Mouse (Mus musculus): ENCODE data around the gene Nr3c2.

The Nr3c2 gene

GRCm38 (mm10) chr8:76899411-76900154 lies at the start of gene Nr3c2:
Nr3c2 (plus strand) TSS chr8:76899442.
- peak; percentile 2 for DNase-seq (ENCODE audit: extremely low read depth, insufficient read length, low spot score)

- no peak for DNase-seq (ENCODE audit: extremely low read depth, insufficient read length, low spot score)
These were observed 40.7 kb upstream of the Nr3c2 start for GRCm38 (mm10) chr8:76858534-76858933.

- no peak for DNase-seq (ENCODE audit: extremely low read depth, insufficient read length, low spot score)
These were observed 39.5 kb upstream of the Nr3c2 start for GRCm38 (mm10) chr8:76859709-76860108.

- no peak for DNase-seq (ENCODE audit: extremely low read depth, insufficient read length, low spot score)
These were observed 36.2 kb upstream of the Nr3c2 start for GRCm38 (mm10) chr8:76863066-76863465.

GRCm38 (mm10) chr8:76876809-76877208 lies 22.4 kb upstream of the Nr3c2 start:
- no peak for DNase-seq (ENCODE audit: extremely low read depth, insufficient read length, low spot score)

- no peak for DNase-seq (ENCODE audit: extremely low read depth, insufficient read length, low spot score)
These were observed 2.2 kb upstream of the Nr3c2 start for GRCm38 (mm10) chr8:76897050-76897449.

GRCm38 (mm10) chr8:76898721-76899410 lies 376 bp upstream of the Nr3c2 start:
- peak; percentile 7 for DNase-seq (ENCODE audit: extremely low read depth, insufficient read length, low spot score)

GRCm38 (mm10) chr8:76900155-76901141 lies 1.2 kb downstream of the Nr3c2 start:
- peak; percentile 2 for DNase-seq (ENCODE audit: extremely low read depth, insufficient read length, low spot score)

GRCm38 (mm10) chr8:76901430-76902204 lies 2.4 kb downstream of the Nr3c2 start:
- DNase-seq (ENCODE audit: extremely low read depth, insufficient read length, low spot score), result peak; percentile 53

- DNase-seq (ENCODE audit: extremely low read depth, insufficient read length, low spot score), result no peak
These were observed 3.2 kb downstream of the Nr3c2 start for GRCm38 (mm10) chr8:76902205-76903078.

GRCm38 (mm10) chr8:76911206-76911605 lies 12.0 kb downstream of the Nr3c2 start:
- no peak for DNase-seq (ENCODE audit: extremely low read depth, insufficient read length, low spot score)

- DNase-seq (ENCODE audit: extremely low read depth, insufficient read length, low spot score), result no peak
These were observed 13.4 kb downstream of the Nr3c2 start for GRCm38 (mm10) chr8:76912678-76913077.

- no peak for DNase-seq (ENCODE audit: extremely low read depth, insufficient read length, low spot score)
These were observed 14.0 kb downstream of the Nr3c2 start for GRCm38 (mm10) chr8:76913207-76913606.

- no peak for DNase-seq (ENCODE audit: extremely low read depth, insufficient read length, low spot score)
These were observed 16.0 kb downstream of the Nr3c2 start for GRCm38 (mm10) chr8:76915260-76915659.

- DNase-seq (ENCODE audit: extremely low read depth, insufficient read length, low spot score), result no peak
These were observed 20.3 kb downstream of the Nr3c2 start for GRCm38 (mm10) chr8:76919546-76919945.

- no peak for DNase-seq (ENCODE audit: extremely low read depth, insufficient read length, low spot score)
These were observed 24.9 kb downstream of the Nr3c2 start for GRCm38 (mm10) chr8:76924150-76924549.

GRCm38 (mm10) chr8:76928326-76928725 lies 29.1 kb downstream of the Nr3c2 start:
- no peak for DNase-seq (ENCODE audit: extremely low read depth, insufficient read length, low spot score)

GRCm38 (mm10) chr8:76928808-76929207 lies 29.6 kb downstream of the Nr3c2 start:
- no peak for DNase-seq (ENCODE audit: extremely low read depth, insufficient read length, low spot score)

- no peak for DNase-seq (ENCODE audit: extremely low read depth, insufficient read length, low spot score)
These were observed 65.8 kb downstream of the Nr3c2 start for GRCm38 (mm10) chr8:76965046-76965445.
